Mouse (Mus musculus): Measurements from ENCODE around the gene Corin. TPM values are rescaled to one million over a fixed set of nuclear protein-coding genes. Genes with fewer than 3 reads are reported as not detected.

Corin gene
- total and polyA plus RNA-seq, 3 experiments: 0.66 TPM; not detected in 2

DNA sequence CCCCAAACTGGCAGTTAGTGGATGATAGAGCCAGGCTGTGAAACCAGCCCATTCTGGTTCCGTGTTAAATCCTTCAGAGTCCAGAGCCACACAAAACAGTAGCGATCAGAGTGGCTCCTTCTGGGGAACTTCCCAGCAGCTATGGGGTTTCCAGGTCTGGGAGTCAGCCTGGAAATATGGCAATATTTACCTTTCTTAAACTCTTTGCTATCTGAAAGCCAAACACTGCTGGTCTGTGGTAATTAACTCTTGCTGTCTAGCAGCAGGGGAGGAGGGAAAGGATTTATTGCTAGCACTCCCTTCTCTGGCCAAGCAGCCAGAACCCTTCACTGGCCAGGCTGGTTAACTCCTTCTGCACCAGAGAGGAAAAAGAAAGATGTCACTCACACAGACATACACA, 221.4 kb downstream of the Corin start:
- Histone ChIP-seq H3K4me1 (ENCODE audit: insufficient read depth, low read depth, low read length) (no peaks in the 10 kb centered on the region), H3K27me3 (ENCODE audit: insufficient read depth, low read length) (no peaks in the 10 kb centered on the region), H3K36me3 (replicated peaks) (peaks cover 76% of the 10 kb centered on the region), H3K9me3 (replicated peaks) (no peaks in the 10 kb centered on the region), H3K4me3 (ENCODE audit: low read depth, low read length) (no peak overlapping the region)
- no peak for ATAC-seq (ENCODE audit: extremely low read depth, insufficient number of reproducible peaks, low FRiP score, poor library complexity, severe bottlenecking)
- no peak for TF ChIP-seq POLR2AphosphoS5 (IDR thresholded peaks at IDR 0.05; ENCODE audit: insufficient replicate concordance, low read depth, low read length)
- no peak for DNase-seq (ENCODE audit: low spot score)

GRCm38 (mm10) chr5:72269652-72270051, 234.6 kb downstream of the Corin start:
- ATAC-seq (ENCODE audit: extremely low read depth, insufficient number of reproducible peaks, low FRiP score, poor library complexity, severe bottlenecking) (no peak), DNase-seq (ENCODE audit: low spot score) (peak; percentile 22)
- Histone ChIP-seq H3K4me1 (ENCODE audit: insufficient read depth, low read depth, low read length) (peaks cover 6% of the 10 kb centered on the region; the same call in 1 of the 2 replicates), H3K36me3 (replicated peaks) (peaks cover 54% of the 10 kb centered on the region), H3K9me3 (replicated peaks) (no peaks in the 10 kb centered on the region), H3K4me3 (ENCODE audit: low read depth, low read length) (no peak overlapping the region), H3K27me3 (ENCODE audit: insufficient read depth, low read length) (no peaks in the 10 kb centered on the region)
- TF ChIP-seq TAL1 (conservative IDR thresholded peaks at IDR 0.05; ENCODE audit: low read depth, low read length): no peak
- 0 out of 2 replicates have a peak, but pooled peaks have one; percentile 27 for TF ChIP-seq CTCF (IDR thresholded peaks at IDR 0.05; ENCODE audit: low read depth, low read length)

DNA sequence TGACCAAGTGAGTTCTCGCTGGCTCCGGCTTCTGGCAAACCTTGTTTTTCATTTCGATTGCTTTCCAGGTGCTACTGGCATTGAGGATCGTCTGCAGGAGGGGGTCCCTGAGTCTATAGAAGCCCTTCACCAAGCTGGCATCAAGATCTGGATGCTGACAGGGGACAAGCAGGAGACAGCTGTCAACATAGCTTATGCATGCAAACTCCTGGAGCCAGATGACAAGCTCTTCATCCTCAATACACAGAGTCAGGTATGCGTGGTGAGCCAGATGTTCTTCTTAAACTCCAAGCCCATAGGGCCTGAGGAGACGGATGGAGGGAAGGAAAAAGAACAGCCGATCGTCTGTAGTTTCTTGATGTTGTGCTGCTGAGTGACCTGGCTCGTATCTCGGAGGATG, 235.1 kb downstream of the Corin start:
- Histone ChIP-seq H3K4me1 (ENCODE audit: insufficient read depth, low read depth, low read length) (peaks cover 6% of the 10 kb centered on the region; the same call in 1 of the 2 replicates), H3K27me3 (ENCODE audit: insufficient read depth, low read length) (no peaks in the 10 kb centered on the region), H3K4me3 (ENCODE audit: low read depth, low read length) (no peak overlapping the region), H3K36me3 (replicated peaks) (peaks cover 58% of the 10 kb centered on the region), H3K9me3 (replicated peaks) (no peaks in the 10 kb centered on the region)
- DNase-seq (ENCODE audit: low spot score) (no peak), ATAC-seq (ENCODE audit: extremely low read depth, insufficient number of reproducible peaks, low FRiP score, poor library complexity, severe bottlenecking) (no peak)
- TF ChIP-seq GATA2 (IDR thresholded peaks at IDR 0.05; ENCODE audit: borderline replicate concordance, low read depth, low read length) (no peak), POLR2AphosphoS5 (IDR thresholded peaks at IDR 0.05; ENCODE audit: insufficient replicate concordance, low read depth, low read length) (no peak), TAL1 (conservative IDR thresholded peaks at IDR 0.05; ENCODE audit: low read depth, low read length) (no peak), CTCF (IDR thresholded peaks at IDR 0.05; ENCODE audit: low read depth, low read length) (no peak), GATA1 (IDR thresholded peaks at IDR 0.05; ENCODE audit: borderline replicate concordance, low read length) (no peak)

- Histone ChIP-seq H3K36me3 (replicated peaks) (peaks cover 60% of the 10 kb centered on the region), H3K4me3 (ENCODE audit: low read depth, low read length) (no peak overlapping the region), H3K27me3 (ENCODE audit: insufficient read depth, low read length) (no peaks in the 10 kb centered on the region), H3K9me3 (replicated peaks) (no peaks in the 10 kb centered on the region), H3K4me1 (ENCODE audit: insufficient read depth, low read depth, low read length) (peaks cover 6% of the 10 kb centered on the region; the same call in 1 of the 2 replicates)
- ATAC-seq (ENCODE audit: extremely low read depth, insufficient number of reproducible peaks, low FRiP score, poor library complexity, severe bottlenecking): no peak
- TF ChIP-seq TAL1 (conservative IDR thresholded peaks at IDR 0.05; ENCODE audit: low read depth, low read length) (no peak), GATA2 (IDR thresholded peaks at IDR 0.05; ENCODE audit: borderline replicate concordance, low read depth, low read length) (no peak), GATA1 (IDR thresholded peaks at IDR 0.05; ENCODE audit: borderline replicate concordance, low read length) (no peak), CTCF (IDR thresholded peaks at IDR 0.05; ENCODE audit: low read depth, low read length) (no peak), POLR2AphosphoS5 (IDR thresholded peaks at IDR 0.05; ENCODE audit: insufficient replicate concordance, low read depth, low read length) (no peak)
- no peak for DNase-seq (ENCODE audit: low spot score)
Observed at GRCm38 (mm10) chr5:72266955-72267535, 237.2 kb downstream of the Corin start.

- Histone ChIP-seq H3K27me3 (ENCODE audit: insufficient read depth, low read length) (no peaks in the 10 kb centered on the region), H3K4me1 (ENCODE audit: insufficient read depth, low read depth, low read length) (peaks cover 7% of the 10 kb centered on the region; the same call in 1 of the 2 replicates), H3K4me3 (ENCODE audit: low read depth, low read length) (no peak overlapping the region), H3K36me3 (replicated peaks) (peaks cover 66% of the 10 kb centered on the region), H3K9me3 (replicated peaks) (no peaks in the 10 kb centered on the region)
- ATAC-seq (ENCODE audit: extremely low read depth, insufficient number of reproducible peaks, low FRiP score, poor library complexity, severe bottlenecking): no peak
- TF ChIP-seq CTCF (IDR thresholded peaks at IDR 0.05; ENCODE audit: low read depth, low read length) (no peak), TAL1 (conservative IDR thresholded peaks at IDR 0.05; ENCODE audit: low read depth, low read length) (no peak), POLR2AphosphoS5 (IDR thresholded peaks at IDR 0.05; ENCODE audit: insufficient replicate concordance, low read depth, low read length) (no peak), GATA1 (IDR thresholded peaks at IDR 0.05; ENCODE audit: borderline replicate concordance, low read length) (no peak), GATA2 (IDR thresholded peaks at IDR 0.05; ENCODE audit: borderline replicate concordance, low read depth, low read length) (no peak)
- no peak for DNase-seq (ENCODE audit: low spot score)
Observed at GRCm38 (mm10) chr5:72264195-72264751, 240.0 kb downstream of the Corin start.

DNA sequence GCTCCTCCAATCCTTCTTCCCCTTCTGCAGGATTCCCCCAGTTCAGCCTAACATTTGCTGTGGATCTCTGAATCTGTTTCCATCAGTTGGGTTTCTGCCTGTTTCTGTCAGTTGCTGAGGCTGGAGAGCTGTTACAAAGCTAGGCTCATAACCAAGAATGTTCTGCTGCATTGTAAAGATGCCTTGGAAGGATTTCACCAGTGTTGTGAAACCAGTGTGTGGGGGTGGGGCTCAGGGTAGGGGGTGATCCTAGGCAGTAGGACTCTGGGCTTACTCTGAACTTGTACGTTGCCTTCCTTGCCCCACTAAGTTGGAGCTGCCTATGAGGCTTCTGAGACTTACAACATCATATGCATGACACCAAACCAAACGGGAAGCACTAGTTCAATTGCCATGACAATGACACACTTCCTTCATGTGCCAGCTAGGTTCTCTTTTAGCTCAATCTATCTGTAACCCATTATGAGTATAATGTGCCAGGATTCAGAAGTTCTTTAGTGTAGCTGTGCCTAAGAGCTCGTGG, 242.4 kb downstream of the Corin start:
- Histone ChIP-seq H3K9me3 (replicated peaks) (no peaks in the 10 kb centered on the region), H3K4me3 (ENCODE audit: low read depth, low read length) (no peak overlapping the region), H3K4me1 (ENCODE audit: insufficient read depth, low read depth, low read length) (peaks cover 10% of the 10 kb centered on the region; the same call in 1 of the 2 replicates), H3K36me3 (replicated peaks) (peaks cover 61% of the 10 kb centered on the region), H3K27me3 (ENCODE audit: insufficient read depth, low read length) (no peaks in the 10 kb centered on the region)
- no peak for ATAC-seq (ENCODE audit: extremely low read depth, insufficient number of reproducible peaks, low FRiP score, poor library complexity, severe bottlenecking)
- DNase-seq (ENCODE audit: low spot score): no peak
- TF ChIP-seq TAL1 (conservative IDR thresholded peaks at IDR 0.05; ENCODE audit: low read depth, low read length): no peak

- Histone ChIP-seq H3K9me3 (replicated peaks) (no peaks in the 10 kb centered on the region), H3K36me3 (replicated peaks) (peaks cover 64% of the 10 kb centered on the region), H3K4me1 (ENCODE audit: insufficient read depth, low read depth, low read length) (peaks cover 12% of the 10 kb centered on the region; the same call in 1 of the 2 replicates), H3K4me3 (ENCODE audit: low read depth, low read length) (no peak overlapping the region), H3K27me3 (ENCODE audit: insufficient read depth, low read length) (no peaks in the 10 kb centered on the region)
- DNase-seq (ENCODE audit: low spot score) (no peak), ATAC-seq (ENCODE audit: extremely low read depth, insufficient number of reproducible peaks, low FRiP score, poor library complexity, severe bottlenecking) (no peak; the same call in 1 of the 2 replicates)
- TF ChIP-seq TAL1 (conservative IDR thresholded peaks at IDR 0.05; ENCODE audit: low read depth, low read length) (no peak), GATA2 (IDR thresholded peaks at IDR 0.05; ENCODE audit: borderline replicate concordance, low read depth, low read length) (no peak), POLR2AphosphoS5 (IDR thresholded peaks at IDR 0.05; ENCODE audit: insufficient replicate concordance, low read depth, low read length) (no peak), CTCF (IDR thresholded peaks at IDR 0.05; ENCODE audit: low read depth, low read length) (no peak), GATA1 (IDR thresholded peaks at IDR 0.05; ENCODE audit: borderline replicate concordance, low read length) (no peak)
Observed at GRCm38 (mm10) chr5:72259298-72259621, 245.0 kb downstream of the Corin start.

All from G1E (cell line).